Mouse (Mus musculus) heart, postnatal 0 days (tissue): ENCODE measurements around the gene Tmem147.

Experiments used
- CTCF ChIP-seq: IDR thresholded peaks from 2 replicates; pipeline ENCODE4 v1.5.1; 2016; ENCODE audit warnings: antibody characterized with exemption, control low read depth, low read depth
- EP300 ChIP-seq: IDR thresholded peaks from 2 replicates; pipeline ENCODE4 v1.6.1; 2016; ENCODE audit warnings: antibody characterized with exemption, low read depth

- TF ChIP-seq CTCF = no peak
- TF ChIP-seq EP300 = no peak
Measured at GRCm38 (mm10) chr7:30761769-30762352, 32.5 kb upstream of the Tmem147 start.
